Mouse (Mus musculus): ENCODE data around the gene Spag5.

Gene Spag5

DNA sequence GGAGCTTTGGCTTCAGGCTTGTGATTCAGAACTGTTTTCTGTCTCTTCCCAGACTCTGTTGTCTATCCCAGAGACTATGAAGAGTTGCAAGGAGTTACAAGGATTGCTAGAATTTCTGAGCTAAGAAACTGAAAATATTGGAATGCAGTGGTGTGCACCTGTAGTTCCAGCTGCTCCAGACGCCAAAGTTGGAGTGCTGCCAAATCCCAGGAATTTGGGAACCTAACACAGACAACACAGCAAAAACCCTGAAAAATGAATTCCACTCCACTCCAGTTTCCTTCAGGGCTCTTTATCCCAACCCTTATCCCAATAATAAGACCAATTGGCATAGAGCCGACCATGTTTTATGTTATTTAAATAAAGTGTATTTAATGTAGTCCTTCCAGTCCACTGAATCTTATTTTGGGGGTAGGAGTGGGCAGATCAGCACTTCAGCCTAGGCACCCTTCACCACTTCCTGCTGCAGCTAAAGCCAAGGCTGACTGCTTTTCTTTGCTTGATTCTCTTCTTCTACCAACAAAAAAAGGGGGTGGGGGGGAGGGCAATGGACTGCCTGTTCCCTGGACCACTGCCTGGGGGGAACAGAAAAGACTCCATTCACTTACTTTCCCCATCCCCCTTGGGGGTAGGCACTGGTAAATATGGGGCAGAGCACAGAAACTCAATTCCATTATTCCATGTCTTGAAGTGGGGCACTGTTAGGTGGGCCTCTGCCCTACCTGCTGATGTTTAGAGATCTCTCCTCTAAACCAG, 20.9 kb downstream of the Spag5 start:
- in situ Hi-C loops (cut with MboI; ENCODE audit: unreplicated experiment in 2 of 2): loop anchor here in 1 of 2 experiments (10.0 kb wide), 1 partner anchor 47 kb away; no protein-coding TSS in a partner anchor

- in situ Hi-C loops (cut with MboI; ENCODE audit: unreplicated experiment in 2 of 2): loop anchor here in 1 of 2 experiments (10.0 kb wide), 1 partner anchor 48 kb away; no protein-coding TSS in a partner anchor
These were observed 21.5 kb downstream of the Spag5 start, which contains the start of gene Aldoc for GRCm38 (mm10) chr11:78322860-78323259. TSS of gene Aldoc (plus strand) at chr11:78322968.

- in situ Hi-C loops (cut with MboI; ENCODE audit: unreplicated experiment in 2 of 2): loop anchor here in 1 of 2 experiments (10.0 kb wide), 1 partner anchor 49 kb away; no protein-coding TSS in a partner anchor
These were observed 22.9 kb downstream of the Spag5 start for GRCm38 (mm10) chr11:78324000-78324785.

GRCm38 (mm10) chr11:78324965-78325364, 23.6 kb downstream of the Spag5 start:
- in situ Hi-C loops (cut with MboI; ENCODE audit: unreplicated experiment in 2 of 2): loop anchor here (5.0 to 10.0 kb wide), 2 partner anchors 50 to 63 kb away; partner anchors contain the start of gene 2610507B11Rik (in 1 of the 2)

DNA sequence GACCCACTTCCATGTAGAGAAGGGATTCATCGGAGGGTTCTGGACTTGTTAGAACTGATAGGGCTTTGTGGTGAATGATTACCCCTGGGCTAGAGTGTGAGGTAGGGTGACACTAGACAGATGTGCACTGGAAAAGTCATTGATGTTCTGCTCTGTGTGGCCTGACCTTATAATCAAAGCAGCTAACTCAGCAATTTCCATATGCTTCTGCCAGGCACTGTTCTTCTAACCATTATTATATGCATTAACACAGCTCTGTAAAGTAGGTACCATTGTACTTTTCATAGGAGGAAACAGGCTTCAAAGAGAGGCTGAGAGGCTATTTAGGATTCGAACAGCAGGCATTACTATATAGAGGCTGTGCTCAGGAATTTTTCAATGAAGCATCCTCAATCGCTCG, 25.9 kb downstream of the Spag5 start:
- in situ Hi-C loops (cut with MboI; ENCODE audit: unreplicated experiment in 2 of 2): loop anchor here (5.0 to 10.0 kb wide), 2 partner anchors 52 to 65 kb away; partner anchors contain the start of gene 2610507B11Rik (in 1 of the 2)

GRCm38 (mm10) chr11:78327634-78328511, 26.5 kb downstream of the Spag5 start, which contains the start of gene Pigs:
TSS of gene Pigs (plus strand) at chr11:78328415.
- in situ Hi-C loops (cut with MboI; ENCODE audit: unreplicated experiment in 2 of 2): loop anchor here (5.0 to 10.0 kb wide), 2 partner anchors 53 to 66 kb away; partner anchors contain the start of gene 2610507B11Rik (in 1 of the 2)

- in situ Hi-C loops (cut with MboI; ENCODE audit: unreplicated experiment in 2 of 2): loop anchor here (5.0 to 10.0 kb wide), 2 partner anchors 54 to 66 kb away; partner anchors contain the start of gene 2610507B11Rik (in 1 of the 2)
These were observed 27.3 kb downstream of the Spag5 start for GRCm38 (mm10) chr11:78328512-78329056.

GRCm38 (mm10) chr11:78332676-78333075, 31.3 kb downstream of the Spag5 start:
- in situ Hi-C loops (cut with MboI; ENCODE audit: unreplicated experiment in 2 of 2): no loop called here

GRCm38 (mm10) chr11:78333992-78334391, 32.7 kb downstream of the Spag5 start:
- in situ Hi-C loops (cut with MboI; ENCODE audit: unreplicated experiment in 2 of 2): no loop called here

- in situ Hi-C loops (cut with MboI; ENCODE audit: unreplicated experiment in 2 of 2): no loop called here
These were observed 35.7 kb downstream of the Spag5 start for GRCm38 (mm10) chr11:78337040-78337439.

DNA sequence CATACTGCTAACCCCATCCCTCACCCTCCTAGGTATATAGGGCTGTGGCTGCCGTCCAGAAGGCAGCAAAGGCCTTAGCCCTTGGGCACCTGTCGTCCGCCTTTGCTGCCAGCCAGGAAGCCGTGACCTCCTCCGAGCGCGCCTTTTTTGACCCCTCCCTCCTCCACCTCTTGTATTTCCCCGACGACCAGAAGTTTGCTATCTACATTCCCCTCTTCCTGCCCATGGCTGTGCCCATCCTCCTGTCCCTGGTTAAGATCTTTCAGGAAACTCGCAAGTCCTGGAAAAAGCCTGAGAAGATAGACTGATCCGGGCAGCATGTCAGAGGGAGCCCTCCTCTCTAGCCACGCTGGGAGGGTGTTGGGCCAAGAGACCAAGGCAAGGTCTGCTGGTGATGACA, 40.4 kb downstream of the Spag5 start:
- in situ Hi-C loops (cut with MboI; ENCODE audit: unreplicated experiment in 2 of 2): no loop called here

GRCm38 (mm10) chr11:78343381-78344327, 42.3 kb downstream of the Spag5 start, which contains the start of gene Unc119:
TSS of gene Unc119 (plus strand) at chr11:78343482.
- in situ Hi-C loops (cut with MboI; ENCODE audit: unreplicated experiment in 2 of 2): no loop called here

DNA sequence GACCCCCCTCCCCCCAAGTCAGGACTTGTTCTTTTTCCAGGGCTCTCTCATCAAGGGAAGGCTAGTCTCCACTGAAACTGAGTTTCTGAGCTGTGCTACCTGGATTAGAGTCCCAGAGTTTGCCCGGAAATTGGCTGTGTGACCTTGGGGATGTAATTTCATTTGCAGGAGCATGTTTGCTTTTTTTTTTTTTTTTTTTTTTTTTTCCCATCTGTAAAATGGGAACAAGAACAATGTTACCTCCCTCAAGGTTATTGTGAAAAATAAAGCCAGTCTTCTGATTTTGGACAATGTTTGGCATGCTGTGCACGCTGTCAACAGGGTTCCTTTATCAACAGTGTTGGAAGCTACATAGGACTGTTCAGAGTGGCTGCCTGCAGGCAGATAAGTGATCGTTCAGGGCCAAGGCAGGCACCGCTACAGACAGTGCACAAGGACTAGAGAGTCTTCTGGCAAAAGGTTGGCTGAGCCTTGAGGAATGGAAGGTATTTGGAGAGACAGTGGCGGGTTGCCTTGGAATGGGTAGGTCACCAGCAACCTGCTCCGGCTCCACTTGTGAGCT, 43.1 kb downstream of the Spag5 start:
- in situ Hi-C loops (cut with MboI; ENCODE audit: unreplicated experiment in 2 of 2): no loop called here

- in situ Hi-C loops (cut with MboI; ENCODE audit: unreplicated experiment in 2 of 2): loop anchor here in 1 of 2 experiments (5.0 kb wide), 1 partner anchor 83 kb away; the partner anchor contains the start of gene 2610507B11Rik
These were observed 43.8 kb downstream of the Spag5 start for GRCm38 (mm10) chr11:78344890-78345715.

DNA sequence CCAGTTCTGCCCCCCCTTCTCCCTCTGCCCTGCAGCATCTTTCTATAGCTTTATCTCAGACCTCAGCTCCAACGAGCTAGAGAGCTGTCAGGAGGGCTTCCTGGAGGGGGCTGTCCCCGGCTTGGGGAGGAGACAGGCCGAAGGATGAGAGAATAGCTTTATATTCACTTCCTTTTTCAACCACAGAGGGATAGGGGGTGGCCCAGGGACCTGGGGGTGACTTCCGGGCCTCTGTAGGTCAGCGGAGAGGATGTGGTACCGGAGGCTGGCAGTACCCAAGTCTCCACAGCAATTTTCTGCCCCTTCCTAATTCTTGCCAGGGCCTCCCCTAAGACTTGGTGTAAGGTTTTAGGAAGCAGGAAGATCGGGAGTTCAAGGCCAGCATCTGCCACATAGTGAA, 44.5 kb downstream of the Spag5 start:
- in situ Hi-C loops (cut with MboI; ENCODE audit: unreplicated experiment in 2 of 2): loop anchor here in 1 of 2 experiments (5.0 kb wide), 1 partner anchor 84 kb away; the partner anchor contains the start of gene 2610507B11Rik

GRCm38 (mm10) chr11:78346326-78347069, 45.2 kb downstream of the Spag5 start:
- in situ Hi-C loops (cut with MboI; ENCODE audit: unreplicated experiment in 2 of 2): loop anchor here in 1 of 2 experiments (5.0 kb wide), 1 partner anchor 84 kb away; the partner anchor contains the start of gene 2610507B11Rik

All from v-Abl transformed pro-B cells (cell line).